Mouse (Mus musculus): ENCODE measurements around the gene Higd2a.
A peak's percentile ranks its signal among the peaks of the same experiment; 100 is the strongest.

Gene Higd2a

GRCm38 (mm10) chr13:54621155-54621932, 31.3 kb downstream of the Higd2a start, which contains the start of gene Faf2:
TSS of gene Faf2 (plus strand) at chr13:54621784.
- DNase-seq (ENCODE audit: low spot score): peak; percentile 99

- peak; percentile 76 for DNase-seq (ENCODE audit: low spot score)
These were observed 32.0 kb downstream of the Higd2a start for GRCm38 (mm10) chr13:54621960-54622521.

DNA sequence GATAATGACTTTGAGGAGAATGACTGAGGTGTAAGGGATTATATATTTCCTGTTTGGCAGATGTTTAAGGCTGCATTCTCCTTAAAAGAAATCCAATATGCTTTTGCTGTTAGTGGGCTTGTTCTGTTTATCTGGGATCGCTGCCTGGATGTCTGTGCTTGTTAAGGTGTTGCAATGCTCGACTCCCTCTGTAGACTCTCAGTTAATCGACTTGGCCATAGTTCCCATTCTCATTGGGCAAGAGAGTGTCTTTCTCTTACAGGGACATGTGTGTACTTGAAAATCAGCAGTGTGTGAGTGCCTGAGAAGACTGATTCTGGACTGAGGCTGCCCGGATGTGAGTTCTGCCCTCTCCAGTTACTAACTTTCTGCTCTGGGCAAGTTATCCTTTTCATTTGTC, 39.1 kb downstream of the Higd2a start:
- DNase-seq (ENCODE audit: low spot score): no peak

- no peak for DNase-seq (ENCODE audit: low spot score)
These were observed 42.8 kb downstream of the Higd2a start for GRCm38 (mm10) chr13:54632731-54633277.

- DNase-seq (ENCODE audit: low spot score): no peak
These were observed 45.0 kb downstream of the Higd2a start for GRCm38 (mm10) chr13:54635011-54635410.

All from testis, postnatal 10 days (tissue).